Mouse (Mus musculus): ENCODE measurements around the gene Gm10272. TPM values are rescaled to one million over a fixed set of nuclear protein-coding genes. Genes with fewer than 3 reads are reported as not detected.
"Not testable (repeated sequence)": the region's sequence is repeated elsewhere in the genome, so short reads cannot be mapped to it uniquely, and the experiment has no call there.

Gm10272 gene
- not detected for total RNA-seq (2021)
- long read RNA-seq, experiment 1 = 0 reads
- long read RNA-seq, experiment 2 = 0 reads

GRCm38 (mm10) chr10:77706326-77706725 lies at the start of gene Gm10272:
TSS of gene Gm10272 (plus strand) at chr10:77706626.
- DNase-seq = no peak

DNA sequence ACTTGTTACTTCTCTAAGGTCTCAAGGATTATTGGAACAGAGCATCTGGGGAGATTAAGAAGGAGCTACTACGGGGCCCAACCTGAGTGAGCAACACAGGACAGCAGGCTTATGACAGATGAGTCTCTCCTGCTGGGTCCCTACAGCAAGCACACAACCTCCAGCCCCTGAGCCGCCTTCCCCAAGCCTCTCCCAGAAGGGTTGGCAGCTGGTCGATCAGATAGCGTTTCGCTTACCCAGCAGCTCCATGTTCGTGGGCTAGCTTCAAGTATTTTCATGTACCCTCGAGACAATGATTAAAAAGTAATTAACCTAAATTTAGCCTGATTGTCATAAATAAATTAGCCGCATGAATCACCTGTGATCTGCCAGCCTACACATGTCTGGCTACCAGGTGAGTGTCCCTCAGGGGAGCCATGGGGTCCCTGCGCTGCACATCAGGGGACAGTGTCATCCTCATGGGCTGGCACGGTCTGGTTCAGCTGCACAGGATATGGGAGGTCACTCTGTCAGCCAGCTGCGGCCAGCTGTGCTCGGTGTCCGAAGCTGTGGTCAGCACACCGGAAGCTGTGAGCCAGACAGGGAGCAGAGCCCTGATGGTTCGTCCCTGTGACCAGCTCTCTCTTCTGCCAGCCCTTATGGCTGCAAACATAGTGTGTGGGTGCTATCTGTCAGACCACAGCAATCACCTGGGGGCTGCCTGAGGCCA lies 48.0 kb upstream of the Gm10272 start:
- no peak for DNase-seq

GRCm38 (mm10) chr10:77663949-77664665 lies 42.3 kb upstream of the Gm10272 start:
- no peak for DNase-seq

- no peak for DNase-seq
Observed at GRCm38 (mm10) chr10:77666342-77666741, 40.1 kb upstream of the Gm10272 start.

DNA sequence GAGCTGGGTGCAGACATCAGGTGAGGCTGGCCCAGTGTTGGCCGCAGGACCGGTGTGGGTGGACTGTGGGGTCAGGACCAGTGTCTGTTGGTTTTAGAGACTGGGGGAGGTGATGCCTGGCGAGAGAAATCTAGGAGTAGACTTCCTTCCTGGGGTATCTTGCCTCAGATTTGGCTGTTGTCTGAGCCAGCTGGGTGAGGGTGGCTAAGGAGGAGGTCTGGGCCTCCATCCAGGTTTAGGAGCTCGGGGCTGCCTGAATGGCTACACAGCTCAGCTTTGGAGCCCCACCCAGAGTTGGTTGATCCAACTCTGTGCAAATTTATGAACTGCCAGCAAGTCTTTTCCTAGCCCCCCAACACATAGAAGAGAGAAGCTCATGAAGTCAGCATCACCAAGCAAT lies 39.0 kb upstream of the Gm10272 start:
- DNase-seq = no peak

DNA sequence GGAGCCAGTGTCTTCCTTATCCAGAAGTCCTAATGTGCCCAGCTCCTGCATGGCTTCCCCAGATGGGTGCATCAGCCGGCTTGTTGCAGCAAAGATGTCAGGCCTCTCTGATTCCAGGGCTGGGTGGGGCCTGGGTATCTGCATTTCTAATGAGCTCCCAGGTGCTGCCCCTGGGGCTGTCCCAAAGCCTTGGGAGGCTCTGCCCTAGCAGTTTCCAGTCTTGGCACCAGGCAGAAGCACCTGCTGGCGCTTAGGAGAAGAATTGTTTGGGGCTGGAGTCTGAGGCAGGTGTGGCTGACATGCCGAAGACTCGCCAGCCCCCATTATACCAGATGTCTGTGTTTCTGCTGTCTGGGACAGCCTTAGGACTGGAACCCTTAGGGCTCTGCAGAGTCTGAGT lies 35.7 kb upstream of the Gm10272 start:
- no peak for DNase-seq

- DNase-seq = no peak
Observed at GRCm38 (mm10) chr10:77671519-77671918, 34.9 kb upstream of the Gm10272 start.

GRCm38 (mm10) chr10:77673765-77674164 lies 32.7 kb upstream of the Gm10272 start:
- no peak for DNase-seq

GRCm38 (mm10) chr10:77677562-77677961 lies 28.9 kb upstream of the Gm10272 start:
- no peak for DNase-seq

DNA sequence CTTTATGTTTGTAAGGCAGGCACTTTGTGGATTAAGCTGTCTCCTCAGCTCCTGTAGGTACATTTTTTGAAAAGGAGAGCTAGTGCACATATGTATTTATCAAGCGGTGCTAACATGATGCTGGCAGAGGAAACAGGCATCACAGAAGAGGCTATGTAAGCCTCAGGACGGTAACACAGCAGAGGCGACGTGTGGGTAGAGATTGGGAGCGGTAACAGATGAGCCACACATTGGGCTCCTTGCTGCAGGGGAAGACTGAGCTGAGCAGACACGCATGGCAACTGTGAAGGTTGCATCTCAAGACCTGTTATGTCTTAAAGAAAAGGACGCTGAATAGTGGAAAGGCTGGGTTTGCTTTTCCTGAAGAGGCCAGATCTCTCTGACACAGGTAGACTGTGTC lies 23.4 kb upstream of the Gm10272 start:
- no peak for DNase-seq

GRCm38 (mm10) chr10:77684181-77684580 lies 22.2 kb upstream of the Gm10272 start:
- no peak for DNase-seq

DNA sequence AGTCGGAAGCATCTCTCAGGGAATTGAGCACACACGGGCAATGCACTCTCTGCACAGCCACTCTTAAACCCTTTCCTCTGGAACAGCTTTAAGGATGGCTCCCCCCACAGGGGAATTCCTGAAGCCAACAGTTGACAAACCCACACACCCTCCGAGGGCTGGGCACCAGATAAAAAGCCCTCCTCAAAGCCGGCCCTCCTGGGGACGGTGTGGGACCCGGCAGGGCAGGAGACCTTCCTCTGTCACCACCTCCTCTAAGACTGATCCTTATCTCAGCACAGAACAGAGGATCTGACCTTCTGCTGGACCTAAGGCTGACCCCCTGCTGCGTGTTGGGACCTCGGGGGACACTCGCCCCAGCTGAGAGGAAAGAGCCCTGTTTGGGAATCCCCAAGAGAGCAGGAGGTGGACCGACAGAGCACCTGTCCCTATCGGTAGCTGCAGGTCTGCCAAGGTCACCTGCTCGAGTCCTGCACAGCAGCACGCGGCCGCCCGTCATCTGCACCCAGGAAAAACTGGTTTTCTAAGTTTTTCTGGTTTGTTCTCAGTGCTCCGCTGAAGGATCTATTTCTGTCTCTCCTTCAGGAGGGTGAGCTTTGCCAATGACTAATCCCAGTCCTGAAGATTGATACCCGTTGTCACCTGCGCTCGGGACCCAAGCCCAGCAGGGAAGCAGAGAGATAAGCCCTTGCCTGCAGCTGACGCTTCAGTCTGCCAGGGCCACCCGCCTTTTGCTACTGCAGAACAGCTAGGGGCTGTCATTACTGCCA lies 20.3 kb upstream of the Gm10272 start, which contains the start of gene Tspear:
Tspear (plus strand) TSS at position 675 of the 770 bp plus-strand sequence.
- DNase-seq = peak in 1 of 2 experiments; percentile 9

DNA sequence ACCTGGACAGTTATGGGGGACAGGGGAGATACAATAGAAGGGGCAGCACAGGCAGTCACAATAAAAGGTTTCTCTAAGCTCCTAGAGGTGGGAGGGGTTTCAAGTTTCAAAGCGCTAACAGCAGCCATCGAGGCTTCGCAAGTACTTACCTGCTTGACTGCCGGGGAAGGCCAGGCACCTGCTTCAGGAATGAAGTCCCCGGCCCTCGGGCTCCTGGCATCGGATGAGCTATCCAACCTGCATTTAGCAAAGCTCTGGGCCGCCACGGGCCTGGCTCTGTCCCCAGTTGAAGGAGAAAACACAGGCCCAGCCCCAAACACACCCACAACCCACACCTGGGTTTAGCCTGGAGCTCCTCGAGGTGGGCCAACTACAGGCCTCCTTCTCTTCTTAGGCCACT lies 19.4 kb upstream of the Gm10272 start:
- no peak for DNase-seq

DNA sequence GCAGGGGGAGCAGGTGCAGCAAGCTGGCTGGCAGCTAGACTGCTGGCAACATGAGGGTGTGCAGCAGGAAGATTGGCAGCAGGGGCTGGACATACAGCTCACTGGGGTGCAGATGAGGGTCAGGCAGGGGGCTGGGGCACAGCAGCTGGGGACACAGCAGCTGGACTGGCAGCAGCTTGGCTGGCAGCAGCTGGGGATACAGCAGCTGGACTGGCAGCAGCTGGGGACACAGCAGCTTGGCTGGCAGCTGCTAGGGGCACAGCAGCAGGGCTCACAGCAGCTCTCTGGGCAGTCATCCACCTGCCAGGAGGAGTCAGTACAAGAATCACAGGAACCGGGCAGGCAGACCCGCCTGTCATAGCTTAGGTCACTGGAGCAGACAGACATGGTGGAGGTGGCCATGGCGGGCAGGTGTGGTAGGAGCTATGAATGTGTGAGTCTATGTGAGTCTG lies 16.0 kb upstream of the Gm10272 start, which contains the start of gene Gm19402:
Gm19402 (minus strand) TSS at position 402 of the 452 bp plus-strand sequence.
- not testable (repeated sequence) for DNase-seq

GRCm38 (mm10) chr10:77697133-77697532 lies 9.3 kb upstream of the Gm10272 start, which contains the start of gene Gm9508:
TSS of gene Gm9508 (minus strand) at chr10:77697233.
- DNase-seq = no peak

- no peak for DNase-seq
Observed at GRCm38 (mm10) chr10:77709831-77710230, 3.4 kb downstream of the Gm10272 start.

DNA sequence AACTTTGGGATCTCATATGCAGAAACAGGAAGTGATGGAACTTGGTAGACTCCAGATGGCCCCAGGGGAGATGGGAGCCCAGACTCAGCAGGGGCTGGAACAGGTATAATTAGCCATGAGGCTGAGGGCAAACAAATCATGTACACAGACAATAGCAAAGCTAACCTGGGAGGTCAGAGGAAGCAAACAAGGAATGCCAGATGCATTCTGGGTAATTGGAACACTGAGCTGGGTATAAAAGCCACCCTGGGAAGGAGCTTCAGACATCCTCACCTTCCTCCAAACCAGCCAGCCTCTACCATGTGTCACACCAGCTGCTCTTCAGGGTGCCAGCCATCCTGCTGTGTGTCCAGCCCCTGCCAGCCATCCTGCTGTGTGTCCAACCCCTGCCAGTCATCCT lies 4.7 kb downstream of the Gm10272 start, which contains the start of gene Gm10024:
Gm10024 (plus strand) TSS at position 301 of the 400 bp plus-strand sequence.
- DNase-seq = not testable (repeated sequence)

DNA sequence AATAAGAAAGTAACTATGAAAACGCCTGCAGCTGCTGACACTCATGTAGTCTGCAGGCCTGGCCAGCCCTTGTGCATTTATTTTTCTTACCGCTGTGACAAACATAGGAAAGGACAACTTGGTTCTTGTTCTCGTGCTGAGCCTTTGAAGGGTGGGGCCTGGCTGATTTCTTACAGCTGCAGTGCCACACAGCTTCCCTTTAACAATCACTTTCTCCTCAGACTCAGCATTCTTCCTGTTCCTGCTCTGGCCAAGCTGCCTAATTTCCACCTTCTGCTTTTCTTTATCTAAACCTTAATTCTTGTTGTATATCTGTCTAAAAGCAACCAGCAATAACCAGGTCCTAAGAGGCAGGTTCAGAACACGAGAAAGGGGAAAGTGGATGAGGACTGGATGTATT lies 7.3 kb downstream of the Gm10272 start:
- DNase-seq = no peak

DNA sequence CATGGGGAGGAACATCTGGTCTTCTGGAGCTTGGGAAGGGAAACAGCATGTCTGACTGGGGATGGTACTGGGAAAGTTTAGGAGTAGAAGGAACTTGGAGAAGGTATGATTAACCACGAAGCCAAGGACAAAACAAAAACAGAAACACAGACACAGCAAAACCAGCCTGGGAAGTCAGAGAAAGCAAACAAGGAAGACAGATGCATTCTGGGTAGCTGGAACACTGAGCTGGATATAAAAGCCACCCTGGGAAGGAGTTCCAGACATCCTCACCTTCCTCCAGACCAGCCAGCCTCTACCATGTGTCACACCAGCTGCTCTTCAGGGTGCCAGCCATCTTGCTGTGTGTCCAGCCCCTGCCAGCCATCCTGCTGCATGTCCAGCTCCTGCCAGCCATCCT lies 9.1 kb downstream of the Gm10272 start, which contains the start of gene Gm10142:
Gm10142 (plus strand) TSS at position 301 of the 400 bp plus-strand sequence.
- DNase-seq = no peak

DNA sequence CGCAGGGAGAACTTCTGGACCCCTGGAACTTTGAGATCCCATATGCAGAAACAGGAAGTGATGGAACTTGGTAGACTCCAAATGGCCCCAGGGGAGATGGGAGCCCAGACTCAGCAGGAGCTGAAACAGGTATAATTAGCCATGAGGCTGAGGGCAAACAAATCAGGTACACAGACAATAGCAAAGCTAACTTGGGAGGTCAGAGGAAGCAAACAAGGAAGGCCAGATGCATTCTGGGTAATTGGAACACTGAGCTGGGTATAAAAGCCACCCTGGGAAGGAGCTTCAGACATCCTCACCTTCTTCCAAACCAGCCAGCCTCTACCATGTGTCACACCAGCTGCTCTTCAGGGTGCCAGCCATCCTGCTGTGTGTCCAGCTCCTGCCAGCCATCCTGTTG lies 13.9 kb downstream of the Gm10272 start, which contains the start of gene Krtap12-1:
Krtap12-1 (plus strand) TSS at position 301 of the 400 bp plus-strand sequence.
- not testable (repeated sequence) for DNase-seq

GRCm38 (mm10) chr10:77724855-77725254 lies 18.4 kb downstream of the Gm10272 start:
- no peak for DNase-seq

DNA sequence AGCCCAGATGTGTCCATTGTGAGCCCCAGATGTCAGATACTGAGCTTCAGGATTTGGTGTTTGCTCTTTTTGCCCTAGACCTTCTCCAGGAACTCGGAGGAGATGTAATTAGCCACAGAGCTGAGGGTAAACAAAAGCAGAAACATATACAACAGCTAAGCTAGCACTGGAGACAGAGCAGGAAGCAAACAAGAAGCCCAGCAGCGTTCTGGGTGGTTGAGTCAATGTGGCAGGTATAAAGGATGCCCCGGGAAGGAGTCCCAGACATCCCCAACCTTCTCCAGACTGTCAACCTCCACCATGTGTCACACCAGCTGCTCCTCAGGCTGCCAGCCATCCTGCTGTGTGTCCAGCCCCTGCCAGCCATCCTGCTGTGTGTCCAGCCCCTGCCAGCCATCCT lies 19.8 kb downstream of the Gm10272 start, which contains the start of gene Gm10100:
Gm10100 (plus strand) TSS at position 301 of the 400 bp plus-strand sequence.
- no peak for DNase-seq
